In the genomic region with DNA sequence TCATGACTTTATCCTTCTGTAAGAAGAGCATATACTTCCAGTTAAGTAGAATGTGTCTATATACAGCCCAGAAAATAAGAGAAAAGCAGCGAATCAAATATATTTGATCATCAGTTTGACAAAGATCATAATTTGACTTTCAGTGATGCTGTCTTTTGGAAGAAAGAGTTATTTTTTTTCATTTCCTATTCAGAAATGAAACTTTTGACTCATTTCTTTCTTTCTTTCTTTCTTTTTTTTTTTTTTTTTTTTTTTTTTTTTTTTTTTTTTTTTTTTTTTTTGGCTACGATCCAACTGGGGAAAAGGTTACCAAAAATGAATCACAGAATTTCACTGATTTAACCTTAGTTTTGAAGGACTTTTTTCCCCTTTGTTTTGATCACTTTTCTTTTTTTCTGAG, we compare ENCODE assay signal across 25 mouse cellular contexts.
DNase-seq lines count a peak whose midpoint lies in the region; ATAC-seq and TF ChIP-seq lines count a peak whose summit lies in the region.
"Had no signal": no experiment of that assay in that cellular context is flagged by ENCODE, and none has a peak within 500 bp of the region (broad histone marks: within the 10 kb centered on the region; RNA-seq: fewer than 3 reads in every experiment).

No protein-coding gene starts in this region.

- DNase-seq in midbrain, embryonic 11.5 days (ENCODE audit: low spot score, missing footprints), result peak; percentile 69
- DNase-seq in CH12.LX (ENCODE audit: extremely low read depth) (no peak), MEL (ENCODE audit: low read depth, low spot score) (no peak), NIH3T3 (ENCODE audit: low read depth) (peak; percentile 33)
- no peak for DNase-seq in layer of hippocampus, postnatal 36 days
- DNase-seq in adrenal gland, adult 8-10 months, result no peak
- no peak for DNase-seq in c-Kit-positive CD71-positive TER-119-positive erythroid progenitor cells, embryonic 14.5 days (ENCODE audit: low spot score)
- DNase-seq: adrenal gland, adult 2 months; adrenal gland, postnatal 10 days; adrenal gland, postnatal 14 days; adrenal gland, postnatal 25 days; adrenal gland, postnatal 36 days; B cell, adult 2 months; cerebellum, adult 11 months; cerebellum, adult 11-12 months; cerebellum, adult 18-20 months; cerebellum, adult 2 months; cerebellum, adult 8-10 months; cerebellum, adult 9-10 months; cerebellum, adult 9-11 months had no signal

- ATAC-seq in midbrain, embryonic 11.5 days (ENCODE audit: low FRiP score), result no peak
- ATAC-seq in midbrain, embryonic 15.5 days (replicated peaks), result no peak
- ATAC-seq: activated CD4-positive, CD25-positive, alpha-beta regulatory T cell, adult 4 months; CD4-positive, CD25-positive, alpha-beta regulatory T cell, adult 4 months; Patski had no signal

- no peak overlapping the region for H3K4me2 ChIP-seq in midbrain, embryonic 11.5 days
- H3K4me2 ChIP-seq in midbrain, embryonic 15.5 days, result no peak overlapping the region
- no peak overlapping the region for H3K4me2 ChIP-seq in CH12.LX (ENCODE audit: insufficient read depth, low read depth, poor library complexity, severe bottlenecking)

- dilution Hi-C loops in CH12.LX (cut with MboI; ENCODE audit: extremely low pct_ligation_motif_present, extremely low pct_unique_long_range_greater_than_20kb, low sequenced_read_pairs), result no loop called here

- TF ChIP-seq POLR2A in CH12.LX (IDR thresholded peaks at IDR 0.05; ENCODE audit: low read depth, low read length) (no peak), MEL (IDR thresholded peaks at IDR 0.05; ENCODE audit: control insufficient read depth in 1 of 2, insufficient read depth in 1 of 2, low read depth in 1 of 2, low read length in 2 of 2, poor library complexity in 1 of 2) (no peak)

- TF ChIP-seq RAD21 in CH12.LX (IDR thresholded peaks at IDR 0.05; ENCODE audit: low read depth, low read length) (no peak), MEL (IDR thresholded peaks at IDR 0.05; ENCODE audit: low read depth, low read length) (no peak)

- no peaks in the 10 kb centered on the region for H3K27me3 ChIP-seq in midbrain, embryonic 11.5 days (ENCODE audit: control insufficient read depth, insufficient read depth, low read length)
- no peaks in the 10 kb centered on the region for H3K27me3 ChIP-seq in midbrain, embryonic 15.5 days (replicated peaks)
- no peaks in the 10 kb centered on the region for H3K27me3 ChIP-seq in CH12.LX (replicated peaks)
- no peaks in the 10 kb centered on the region for H3K27me3 ChIP-seq in MEL (ENCODE audit: control insufficient read depth in 1 of 2, insufficient read depth in 2 of 2, low read length in 2 of 2)

- no peak overlapping the region for H3K4me3 ChIP-seq in midbrain, embryonic 11.5 days (ENCODE audit: low read depth, low read length)
- H3K4me3 ChIP-seq in midbrain, embryonic 15.5 days, result no peak overlapping the region
- H3K4me3 ChIP-seq in CH12.LX (replicated peaks in 1 of 3; ENCODE audit: low read depth in 2 of 3, low read length in 2 of 3, poor library complexity in 1 of 3), result no peak overlapping the region
- no peak overlapping the region for H3K4me3 ChIP-seq in MEL (ENCODE audit: control insufficient read depth in 1 of 2, insufficient read depth in 1 of 2, low read depth in 2 of 2, low read length in 2 of 2)

- WGBS in midbrain, embryonic 11.5 days, result 98% methylated on average over 2 of the region's 2 CpGs
- 95% methylated on average over 2 of the region's 2 CpGs for WGBS in midbrain, embryonic 15.5 days

- no peak overlapping the region for H3K27ac ChIP-seq in midbrain, embryonic 11.5 days (ENCODE audit: low read depth, low read length)
- H3K27ac ChIP-seq in midbrain, embryonic 15.5 days, result no peak overlapping the region
- no peak overlapping the region for H3K27ac ChIP-seq in CH12.LX (ENCODE audit: insufficient read depth, low read depth)
- no peak overlapping the region for H3K27ac ChIP-seq in MEL (ENCODE audit: control insufficient read depth, low read depth, low read length)

- H3K36me3 ChIP-seq in midbrain, embryonic 11.5 days (ENCODE audit: control insufficient read depth, insufficient read depth, low read length), result no peaks in the 10 kb centered on the region
- no peaks in the 10 kb centered on the region for H3K36me3 ChIP-seq in midbrain, embryonic 15.5 days (replicated peaks)
- H3K36me3 ChIP-seq in CH12.LX (replicated peaks in 1 of 2; ENCODE audit: control insufficient read depth in 1 of 2, insufficient read depth in 1 of 2, low read length in 1 of 2) (no peaks in the 10 kb centered on the region), MEL (ENCODE audit: control insufficient read depth in 1 of 2, insufficient read depth in 2 of 2, low read length in 2 of 2) (no peaks in the 10 kb centered on the region)
- H3K36me3 ChIP-seq: G1E had no signal

- TF ChIP-seq EP300 in CH12.LX (IDR thresholded peaks at IDR 0.05; ENCODE audit: low read length) (no peak), MEL (IDR thresholded peaks at IDR 0.05; ENCODE audit: low read depth in 1 of 2, low read length in 2 of 2) (no peak)

- H3K4me1 ChIP-seq in midbrain, embryonic 11.5 days (ENCODE audit: control insufficient read depth, insufficient read depth, low read length), result no peaks in the 10 kb centered on the region
- H3K4me1 ChIP-seq in midbrain, embryonic 15.5 days, result no peaks in the 10 kb centered on the region
- no peaks in the 10 kb centered on the region for H3K4me1 ChIP-seq in CH12.LX (ENCODE audit: control insufficient read depth in 1 of 2, insufficient read depth in 2 of 2)
- H3K4me1 ChIP-seq in MEL (ENCODE audit: control insufficient read depth in 1 of 2, insufficient read depth in 2 of 2, low read length in 2 of 2), result no peaks in the 10 kb centered on the region

- H3K9ac ChIP-seq in midbrain, embryonic 11.5 days (ENCODE audit: low read length), result no peak overlapping the region
- H3K9ac ChIP-seq in midbrain, embryonic 15.5 days, result no peak overlapping the region
- no peak overlapping the region for H3K9ac ChIP-seq in CH12.LX (ENCODE audit: insufficient read depth, low read depth)
- H3K9ac ChIP-seq in MEL (ENCODE audit: control insufficient read depth, low read depth, low read length, poor library complexity, severe bottlenecking), result no peak overlapping the region

- H3K9me3 ChIP-seq in midbrain, embryonic 11.5 days (ENCODE audit: control insufficient read depth, low read length), result no peaks in the 10 kb centered on the region
- H3K9me3 ChIP-seq in midbrain, embryonic 15.5 days, result no peaks in the 10 kb centered on the region
- no peaks in the 10 kb centered on the region for H3K9me3 ChIP-seq in CH12.LX (replicated peaks; ENCODE audit: low read length)
- H3K9me3 ChIP-seq in MEL (replicated peaks; ENCODE audit: insufficient read depth, low read length), result no peaks in the 10 kb centered on the region
- H3K9me3 ChIP-seq: G1E had no signal

- in situ Hi-C loops in CH12.LX (cut with MboI; ENCODE audit: low pct_ligation_motif_present, low pct_unique_long_range_greater_than_20kb, low sequenced_read_pairs), result no loop called here

- TF ChIP-seq CTCF in CH12.LX (conservative IDR thresholded peaks at IDR 0.05 in 1 of 2, IDR thresholded peaks at IDR 0.05 in 1 of 2; ENCODE audit: low read depth in 2 of 2, low read length in 2 of 2), result no peak
- no peak for TF ChIP-seq CTCF in MEL (IDR thresholded peaks at IDR 0.05 in 2 of 3, conservative IDR thresholded peaks at IDR 0.05 in 1 of 3; ENCODE audit: control insufficient read depth in 1 of 3, insufficient read depth in 1 of 3, low read depth in 2 of 3, low read length in 3 of 3, poor library complexity in 1 of 3, severe bottlenecking in 1 of 3)

- H3K79me2 ChIP-seq in CH12.LX (replicated peaks; ENCODE audit: control insufficient read depth, extremely low read depth, insufficient read depth, poor library complexity, severe bottlenecking) (no peaks in the 10 kb centered on the region), MEL (ENCODE audit: control insufficient read depth, insufficient read depth, low read length, poor library complexity) (no peaks in the 10 kb centered on the region)

TF ChIP-seq in CH12.LX, 34 proteins besides CTCF, POLR2A, EP300 and RAD21:
- TF ChIP-seq MYC (IDR thresholded peaks at IDR 0.05; ENCODE audit: low read depth, low read length) (no peak), JUN (IDR thresholded peaks at IDR 0.05; ENCODE audit: insufficient read depth, low read depth, low read length) (no peak), BHLHE40 (IDR thresholded peaks at IDR 0.05; ENCODE audit: low read depth, low read length) (no peak), ZNF384 (IDR thresholded peaks at IDR 0.05; ENCODE audit: low read depth, low read length) (peak; percentile 91), ZKSCAN1 (IDR thresholded peaks at IDR 0.05; ENCODE audit: borderline replicate concordance, low read depth, low read length) (no peak), ELF1 (IDR thresholded peaks at IDR 0.05; ENCODE audit: low read depth, low read length) (no peak)

TF ChIP-seq in MEL, 35 proteins besides CTCF, POLR2A, EP300 and RAD21:
- TF ChIP-seq SIN3A (IDR thresholded peaks at IDR 0.05; ENCODE audit: low read length) (no peak), ZNF384 (IDR thresholded peaks at IDR 0.05; ENCODE audit: low read depth, low read length) (peak; percentile 12; the same call in 1 of the 2 replicates)
TF ChIP-seq in MEL: peak in this region for 1.

Comparison
In these comparisons a context has a peak if more than half of its experiments do, and no peak if none do; other contexts are left out.
1. DNase-seq: peak in midbrain, embryonic 11.5 days (single experiment) and NIH3T3 (single experiment); none in CH12.LX (single experiment), MEL (single experiment), layer of hippocampus, postnatal 36 days (0 of 2), adrenal gland, adult 8-10 months (single experiment) and c-Kit-positive CD71-positive TER-119-positive erythroid progenitor cells, embryonic 14.5 days (single experiment).